Mouse (Mus musculus) adrenal gland, postnatal 25 days (tissue): Measurements from ENCODE around the gene Rlf. TPM values are rescaled to one million over a fixed set of nuclear protein-coding genes. Genes with fewer than 3 reads are reported as not detected.
A peak's percentile ranks its signal among the peaks of the same experiment; 100 is the strongest.

ENCODE experiments used
- DNase-seq: peaks from one replicate; pipeline ENCODE4 v3.0.0; 2021; ENCODE audit warnings: mixed read lengths
- long read RNA-seq: library from polyadenylated mRNA; stranded (forward); transcript quantifications from one replicate; pipeline ENCODE4 v2.0.0, GENCODE M21; 2021
- total RNA-seq: library from RNA; stranded (reverse); gene quantifications from 2 replicates; pipeline ENCODE4 v1.2.3, GENCODE M21; 2021

Gene Rlf
- total RNA-seq: 15.3 and 17.8 TPM in 2 replicates
- long read RNA-seq, full-length matches to known transcripts: 4 of 9 reads
- long read RNA-seq, partial matches to known transcripts: 2 of 9 reads
- long read RNA-seq, other reads (novel, unspliced or antisense): 3 of 9 reads

GRCm38 (mm10) chr4:121214793-121215304 lies at the start of gene Rlf:
Gene Rlf, minus strand, starts transcription at chr4:121215084.
- peak; percentile 99 for DNase-seq

GRCm38 (mm10) chr4:121241612-121242000 lies 26.7 kb upstream of the Rlf start:
- DNase-seq: no peak

- no peak for DNase-seq
Observed at GRCm38 (mm10) chr4:121240637-121241611, 26.0 kb upstream of the Rlf start.

GRCm38 (mm10) chr4:121239878-121240277 lies 25.0 kb upstream of the Rlf start:
- no peak for DNase-seq

- peak; percentile 35 for DNase-seq
Observed at GRCm38 (mm10) chr4:121231772-121232414, 17.0 kb upstream of the Rlf start.

GRCm38 (mm10) chr4:121230943-121231614 lies 16.2 kb upstream of the Rlf start:
- no peak for DNase-seq

GRCm38 (mm10) chr4:121227072-121227471 lies 12.2 kb upstream of the Rlf start:
- no peak for DNase-seq

- no peak for DNase-seq
Observed at GRCm38 (mm10) chr4:121225177-121225576, 10.3 kb upstream of the Rlf start.

- DNase-seq: no peak
Observed at GRCm38 (mm10) chr4:121223136-121223535, 8.3 kb upstream of the Rlf start.

- no peak for DNase-seq
Observed at GRCm38 (mm10) chr4:121216216-121216615, 1.3 kb upstream of the Rlf start.

GRCm38 (mm10) chr4:121215489-121215888 lies 605 bp upstream of the Rlf start:
- DNase-seq: no peak

- DNase-seq: peak; percentile 66
Observed at GRCm38 (mm10) chr4:121213936-121214792, 720 bp downstream of the Rlf start.

- DNase-seq: no peak
Observed at GRCm38 (mm10) chr4:121208911-121209310, 6.0 kb downstream of the Rlf start.

GRCm38 (mm10) chr4:121197856-121198255 lies 17.0 kb downstream of the Rlf start:
- DNase-seq: no peak

- no peak for DNase-seq
Observed at GRCm38 (mm10) chr4:121196995-121197394, 17.9 kb downstream of the Rlf start.

- DNase-seq: no peak
Observed at GRCm38 (mm10) chr4:121196205-121196604, 18.7 kb downstream of the Rlf start.

GRCm38 (mm10) chr4:121194736-121195135 lies 20.1 kb downstream of the Rlf start:
- no peak for DNase-seq

- no peak for DNase-seq
Observed at GRCm38 (mm10) chr4:121192306-121192705, 22.6 kb downstream of the Rlf start.

- DNase-seq: no peak
Observed at GRCm38 (mm10) chr4:121189341-121189740, 25.5 kb downstream of the Rlf start.

- no peak for DNase-seq
Observed at GRCm38 (mm10) chr4:121179669-121180068, 35.2 kb downstream of the Rlf start.

GRCm38 (mm10) chr4:121167656-121168055 lies 47.2 kb downstream of the Rlf start:
- DNase-seq: no peak
